Mouse (Mus musculus) lung, adult 2 months (tissue): Measurements from ENCODE around the gene Pole4.

Experiments
- CTCF ChIP-seq: fragments of 200-500 bp; IDR thresholded peaks from 2 replicates; pipeline ENCODE4 v1.5.1; 2011; ENCODE audit warnings: mild to moderate bottlenecking, low read length, control low read depth; ENCODE audit not compliant: insufficient read depth
- POLR2A ChIP-seq: fragments of 200-500 bp; IDR thresholded peaks from 2 replicates; pipeline ENCODE4 v1.6.1; 2011; ENCODE audit warnings: low read depth, mild to moderate bottlenecking, control low read depth, low read length, borderline replicate concordance; ENCODE audit errors: extremely low read depth

- TF ChIP-seq CTCF, result no peak
- TF ChIP-seq POLR2A, result no peak
These were observed 21.0 kb downstream of the Pole4 start for GRCm38 (mm10) chr6:82684136-82684535.
